Mouse (Mus musculus) E14TG2a.4 (cell line): ENCODE data around the gene Ribc2.

ENCODE experiments used
- CTCF ChIP-seq: conservative IDR thresholded peaks from 2 replicates; pipeline ENCODE4 v1.5.1; 2014; ENCODE audit warnings: low read length
- NANOG ChIP-seq: IDR thresholded peaks from 2 replicates; pipeline ENCODE4 v1.6.1; 2014; ENCODE audit warnings: borderline replicate concordance, low read length, mixed read lengths
- POU5F1 ChIP-seq: IDR thresholded peaks from 2 replicates; pipeline ENCODE4 v1.6.1; 2014; ENCODE audit warnings: low read length, borderline replicate concordance

DNA sequence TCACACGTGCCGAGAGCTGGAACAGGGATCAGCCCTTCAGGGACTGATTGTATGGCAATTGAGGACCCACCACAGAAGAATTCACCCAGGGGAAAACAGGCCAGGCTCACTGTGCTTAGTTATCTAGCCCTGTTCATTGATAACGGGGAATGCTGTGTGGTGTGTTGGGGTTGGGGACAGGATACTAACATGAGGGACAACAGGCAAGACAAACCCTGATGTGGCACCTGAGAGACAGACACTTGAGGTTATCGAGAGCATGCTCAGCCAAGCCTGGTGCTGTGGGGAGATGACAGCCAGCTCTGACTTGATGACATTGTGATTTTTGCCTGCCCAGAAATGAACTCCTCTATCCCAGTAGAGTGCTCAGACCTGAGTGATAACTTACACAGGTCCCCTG is 24.3 kb downstream of the Ribc2 start:
- TF ChIP-seq CTCF: no peak
- no peak for TF ChIP-seq POU5F1
- TF ChIP-seq NANOG: no peak
